Mouse (Mus musculus): Measurements from ENCODE around the gene Ptprk. TPM values are rescaled to one million over a fixed set of nuclear protein-coding genes. Genes with fewer than 3 reads are reported as not detected.

Gene Ptprk
- polyA plus RNA-seq, 1 experiment from 2014 or later = 22.3 TPM

DNA sequence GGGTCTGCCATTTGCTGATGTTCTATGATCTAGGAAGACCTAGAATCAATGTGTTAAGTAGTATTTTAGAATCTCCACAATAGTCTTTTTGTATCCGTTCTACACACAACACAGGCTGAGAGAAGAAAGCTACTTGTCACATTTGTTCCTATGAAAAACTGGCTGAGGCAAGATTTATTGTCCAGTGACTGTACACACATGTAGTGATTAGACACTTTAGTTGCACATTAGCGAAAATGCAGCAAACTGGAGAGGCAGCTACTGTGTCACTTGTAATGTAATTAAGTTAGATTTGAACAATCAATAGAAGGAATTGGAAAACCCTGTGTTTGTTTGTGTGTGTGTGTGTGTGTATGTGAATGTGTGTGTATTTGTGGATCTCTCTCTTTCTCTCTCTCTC lies 8.6 kb downstream of the Ptprk start:
- Histone ChIP-seq H3K4me1 (replicated peaks) (no peaks in the 10 kb centered on the region; the same call in 1 of the 2 replicates), H3K9ac (replicated peaks) (no peak overlapping the region), H3K27me3 (no peaks in the 10 kb centered on the region), H3K36me3 (no peaks in the 10 kb centered on the region), H3K9me3 (no peaks in the 10 kb centered on the region), H3K4me3 (replicated peaks) (no peak overlapping the region), H3K27ac (no peak overlapping the region), H3K4me2 (replicated peaks) (no peak overlapping the region)
- 83% methylated on average over 2 of the region's 2 CpGs for WGBS
- no peak for ATAC-seq

DNA sequence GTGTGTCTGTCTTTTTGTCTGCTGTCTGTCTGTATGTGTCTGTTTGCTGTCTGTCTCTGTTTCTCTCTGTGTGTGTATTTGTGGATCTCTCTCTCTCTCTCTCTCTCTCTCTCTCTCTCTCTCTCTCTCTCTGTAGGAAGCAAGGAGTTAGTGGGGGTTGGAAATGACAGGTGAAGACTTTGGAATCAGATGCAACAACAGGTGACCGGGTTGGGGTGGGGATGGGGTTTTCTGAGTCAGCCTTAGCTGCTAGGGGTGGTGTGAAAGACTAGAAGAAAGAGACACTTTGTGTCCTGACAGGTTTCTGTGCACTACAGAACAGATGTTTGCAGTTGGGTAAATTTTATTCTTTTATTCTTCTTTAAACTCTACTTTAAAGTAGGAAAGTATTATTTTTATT lies 9.0 kb downstream of the Ptprk start:
- ATAC-seq = no peak
- no peaks in the 10 kb centered on the region; the same call in 1 of the 2 replicates for H3K4me1 ChIP-seq (replicated peaks)
- 63% methylated on average over 1 of the region's 1 CpGs for WGBS
- no peaks in the 10 kb centered on the region for H3K27me3 ChIP-seq
- H3K36me3 ChIP-seq = no peaks in the 10 kb centered on the region
- H3K4me2 ChIP-seq (replicated peaks) = no peak overlapping the region
- no peak overlapping the region for H3K9ac ChIP-seq (replicated peaks)
- no peak overlapping the region for H3K27ac ChIP-seq
- no peak overlapping the region for H3K4me3 ChIP-seq (replicated peaks)
- no peaks in the 10 kb centered on the region for H3K9me3 ChIP-seq

GRCm38 (mm10) chr10:28087341-28087740 lies 12.7 kb downstream of the Ptprk start:
- 78% methylated on average over 6 of the region's 6 CpGs for WGBS
- Histone ChIP-seq H3K4me1 (replicated peaks) (no peaks in the 10 kb centered on the region), H3K36me3 (no peaks in the 10 kb centered on the region), H3K27ac (no peak overlapping the region), H3K4me2 (replicated peaks) (no peak overlapping the region), H3K4me3 (replicated peaks) (no peak overlapping the region), H3K9me3 (no peaks in the 10 kb centered on the region), H3K27me3 (no peaks in the 10 kb centered on the region), H3K9ac (replicated peaks) (no peak overlapping the region)
- ATAC-seq = no peak

GRCm38 (mm10) chr10:28087749-28088148 lies 13.1 kb downstream of the Ptprk start:
- Histone ChIP-seq H3K4me3 (replicated peaks) (no peak overlapping the region), H3K4me2 (replicated peaks) (no peak overlapping the region), H3K36me3 (no peaks in the 10 kb centered on the region), H3K9me3 (no peaks in the 10 kb centered on the region), H3K27ac (no peak overlapping the region), H3K4me1 (replicated peaks) (no peaks in the 10 kb centered on the region), H3K27me3 (no peaks in the 10 kb centered on the region), H3K9ac (replicated peaks) (no peak overlapping the region)
- no peak for ATAC-seq
- WGBS = 68% methylated on average over 3 of the region's 3 CpGs

DNA sequence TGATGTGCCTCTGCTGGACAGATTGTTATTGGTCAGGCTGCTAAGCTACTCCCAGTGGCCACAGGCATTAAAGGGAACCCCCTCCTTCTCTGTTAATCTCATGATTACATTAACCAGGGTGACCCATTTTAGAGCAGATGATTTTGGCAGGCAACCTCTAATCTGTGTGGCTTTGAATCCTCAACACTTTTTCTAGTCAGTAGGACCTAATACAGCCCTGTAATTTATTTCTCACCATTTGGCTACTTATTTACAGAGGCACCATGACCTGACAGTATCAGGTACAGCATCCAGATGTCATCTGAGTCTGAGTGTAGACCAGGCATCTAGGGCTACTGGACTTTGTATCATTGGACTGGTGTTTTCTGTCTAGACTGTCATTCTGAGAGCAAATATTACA lies 21.4 kb downstream of the Ptprk start:
- no peaks in the 10 kb centered on the region for H3K4me1 ChIP-seq (replicated peaks)
- H3K27ac ChIP-seq = no peak overlapping the region
- no peak overlapping the region for H3K9ac ChIP-seq (replicated peaks)
- no peak for ATAC-seq
- H3K27me3 ChIP-seq = no peaks in the 10 kb centered on the region
- H3K4me3 ChIP-seq (replicated peaks) = no peak overlapping the region
- H3K36me3 ChIP-seq = no peaks in the 10 kb centered on the region
- H3K9me3 ChIP-seq = no peaks in the 10 kb centered on the region
- H3K4me2 ChIP-seq (replicated peaks) = no peak overlapping the region

GRCm38 (mm10) chr10:28097637-28098036 lies 23.0 kb downstream of the Ptprk start:
- Histone ChIP-seq H3K27me3 (no peaks in the 10 kb centered on the region), H3K9ac (replicated peaks) (no peak overlapping the region), H3K4me3 (replicated peaks) (no peak overlapping the region), H3K4me2 (replicated peaks) (no peak overlapping the region), H3K9me3 (no peaks in the 10 kb centered on the region), H3K4me1 (replicated peaks) (no peaks in the 10 kb centered on the region), H3K36me3 (no peaks in the 10 kb centered on the region), H3K27ac (no peak overlapping the region)
- 68% methylated on average over 7 of the region's 7 CpGs for WGBS
- ATAC-seq = no peak

GRCm38 (mm10) chr10:28098923-28099322 lies 24.3 kb downstream of the Ptprk start:
- ATAC-seq = no peak
- Histone ChIP-seq H3K4me3 (replicated peaks) (no peak overlapping the region), H3K9ac (replicated peaks) (no peak overlapping the region), H3K9me3 (no peaks in the 10 kb centered on the region), H3K27ac (no peak overlapping the region), H3K27me3 (no peaks in the 10 kb centered on the region), H3K4me2 (replicated peaks) (no peak overlapping the region), H3K4me1 (replicated peaks) (no peaks in the 10 kb centered on the region), H3K36me3 (no peaks in the 10 kb centered on the region)
- 89% methylated on average over 2 of the region's 2 CpGs for WGBS

DNA sequence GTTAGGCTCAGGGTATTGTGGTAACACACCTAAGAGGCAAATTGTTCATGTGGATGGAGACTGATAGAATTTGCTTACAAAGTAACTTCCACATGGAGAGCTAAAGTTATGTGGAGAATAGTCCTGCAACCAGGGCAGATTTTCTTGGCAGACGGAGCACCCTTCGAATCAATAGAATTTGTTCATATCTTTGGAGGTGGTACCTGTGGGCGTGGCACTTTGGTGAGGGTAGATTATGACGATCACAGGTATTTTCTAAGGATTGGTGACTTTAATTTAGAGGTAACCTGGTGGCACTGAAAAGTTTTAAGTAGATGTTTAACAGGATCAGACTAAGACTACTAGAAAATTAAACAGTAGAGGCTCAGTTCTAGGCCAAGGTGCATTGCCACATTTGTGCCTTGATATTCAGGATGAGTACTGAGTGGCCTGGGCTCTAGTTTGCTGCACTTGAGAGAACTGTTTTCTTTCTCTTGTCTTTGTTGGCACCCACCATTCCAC lies 28.8 kb downstream of the Ptprk start:
- H3K27ac ChIP-seq = no peak overlapping the region
- WGBS = 96% methylated on average over 4 of the region's 4 CpGs

DNA sequence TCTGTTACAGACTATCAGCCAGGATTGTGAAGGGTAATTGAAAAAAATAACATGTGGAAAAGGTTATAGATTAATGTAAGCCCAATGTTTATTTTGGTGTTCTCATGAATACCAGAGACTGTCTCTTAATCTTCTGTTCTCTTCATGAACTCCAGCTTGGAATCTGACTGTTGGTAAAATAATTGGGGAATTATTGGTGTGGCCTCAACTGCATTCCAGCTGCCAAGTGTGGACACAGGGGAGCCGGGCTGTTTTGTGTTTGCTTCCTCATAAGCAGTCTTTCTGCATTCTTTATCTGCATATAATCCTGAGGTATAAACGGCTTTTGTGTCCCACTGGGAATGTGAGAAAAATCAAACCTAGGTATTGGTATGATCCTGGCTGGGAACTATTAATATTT lies 29.3 kb downstream of the Ptprk start:
- no peak for ATAC-seq

More for the DNA sequence above, 28.8 kb downstream of the Ptprk start:
- Histone ChIP-seq H3K4me1 (replicated peaks) (no peaks in the 10 kb centered on the region), H3K4me2 (replicated peaks) (no peak overlapping the region), H3K9me3 (no peaks in the 10 kb centered on the region), H3K36me3 (no peaks in the 10 kb centered on the region), H3K4me3 (replicated peaks) (no peak overlapping the region), H3K27me3 (no peaks in the 10 kb centered on the region), H3K9ac (replicated peaks) (no peak overlapping the region)
- no peak for ATAC-seq

DNA sequence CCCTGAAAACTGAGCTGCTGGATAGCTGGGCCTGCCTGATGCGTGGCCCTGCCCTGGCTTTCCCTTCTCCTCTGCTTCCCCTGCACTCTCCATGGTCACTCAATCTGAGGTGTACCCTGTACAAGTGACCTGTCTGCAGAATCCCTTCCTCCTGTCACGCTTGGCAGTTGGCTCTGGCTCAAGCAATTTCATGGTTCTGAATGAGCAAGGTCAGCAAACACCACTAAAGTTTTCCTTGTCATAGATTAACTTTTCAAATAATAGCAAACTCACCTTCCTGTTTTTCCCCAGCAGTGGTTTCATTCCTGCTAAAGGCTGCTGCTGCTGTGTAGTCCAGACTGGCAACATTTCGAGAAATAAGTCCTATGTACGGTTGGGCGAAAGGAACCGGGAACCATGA lies 30.6 kb downstream of the Ptprk start:
- H3K4me2 ChIP-seq (replicated peaks) = no peak overlapping the region
- H3K27me3 ChIP-seq = no peaks in the 10 kb centered on the region
- 79% methylated on average over 6 of the region's 6 CpGs for WGBS
- H3K9me3 ChIP-seq = no peaks in the 10 kb centered on the region
- no peak overlapping the region for H3K4me3 ChIP-seq (replicated peaks)
- H3K4me1 ChIP-seq (replicated peaks) = no peaks in the 10 kb centered on the region
- H3K27ac ChIP-seq = no peak overlapping the region
- H3K9ac ChIP-seq (replicated peaks) = no peak overlapping the region
- ATAC-seq = no peak
- H3K36me3 ChIP-seq = no peaks in the 10 kb centered on the region

More for the DNA sequence above, 29.3 kb downstream of the Ptprk start:
- Histone ChIP-seq H3K9me3 (no peaks in the 10 kb centered on the region), H3K4me2 (replicated peaks) (no peak overlapping the region), H3K36me3 (no peaks in the 10 kb centered on the region), H3K27ac (no peak overlapping the region), H3K27me3 (no peaks in the 10 kb centered on the region), H3K4me3 (replicated peaks) (no peak overlapping the region), H3K4me1 (replicated peaks) (no peaks in the 10 kb centered on the region), H3K9ac (replicated peaks) (no peak overlapping the region)
- 71% methylated on average over 2 of the region's 2 CpGs for WGBS

- H3K4me3 ChIP-seq (replicated peaks) = no peak overlapping the region
- H3K9me3 ChIP-seq = no peaks in the 10 kb centered on the region
- WGBS = 80% methylated on average over 8 of the region's 8 CpGs
- no peak overlapping the region for H3K4me2 ChIP-seq (replicated peaks)
- ATAC-seq = no peak
- H3K36me3 ChIP-seq = no peaks in the 10 kb centered on the region
- no peaks in the 10 kb centered on the region for H3K27me3 ChIP-seq
- H3K9ac ChIP-seq (replicated peaks) = no peak overlapping the region
- H3K27ac ChIP-seq = no peak overlapping the region
- no peaks in the 10 kb centered on the region for H3K4me1 ChIP-seq (replicated peaks)
Observed at GRCm38 (mm10) chr10:28112826-28113589, 38.4 kb downstream of the Ptprk start.

- no peaks in the 10 kb centered on the region for H3K4me1 ChIP-seq (replicated peaks)
- WGBS = 80% methylated on average over 3 of the region's 3 CpGs
- H3K4me3 ChIP-seq (replicated peaks) = no peak overlapping the region
- H3K36me3 ChIP-seq = no peaks in the 10 kb centered on the region
- H3K27ac ChIP-seq = no peak overlapping the region
- H3K9me3 ChIP-seq = no peaks in the 10 kb centered on the region
- ATAC-seq = no peak
- H3K4me2 ChIP-seq (replicated peaks) = no peak overlapping the region
- no peak overlapping the region for H3K9ac ChIP-seq (replicated peaks)
- no peaks in the 10 kb centered on the region for H3K27me3 ChIP-seq
Observed at GRCm38 (mm10) chr10:28113879-28114278, 39.3 kb downstream of the Ptprk start.

DNA sequence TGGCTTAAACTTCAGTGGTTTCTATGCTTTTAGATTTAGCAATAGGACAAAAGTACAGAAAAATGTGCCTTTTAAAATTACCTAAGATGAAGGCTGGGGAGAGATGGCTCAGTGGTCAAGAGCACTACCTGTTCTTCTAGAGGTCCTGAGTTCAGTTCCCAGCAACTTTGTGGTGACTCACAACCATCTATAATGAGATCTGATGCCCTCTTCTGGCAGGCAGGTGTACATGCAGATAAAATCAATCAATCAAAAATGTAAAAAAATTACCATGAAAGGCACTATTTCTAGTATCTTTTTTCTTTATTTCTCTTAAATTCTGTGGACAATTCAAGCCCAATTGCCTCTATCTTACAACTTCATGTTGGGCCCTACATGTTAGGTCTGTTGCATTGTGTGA lies 42.4 kb downstream of the Ptprk start:
- H3K9ac ChIP-seq (replicated peaks) = no peak overlapping the region

More for the DNA sequence above, 42.4 kb downstream of the Ptprk start:
- H3K27ac ChIP-seq = no peak overlapping the region
- H3K4me2 ChIP-seq (replicated peaks) = no peak overlapping the region
- H3K4me1 ChIP-seq (replicated peaks) = no peaks in the 10 kb centered on the region
- no peak for ATAC-seq
- H3K27me3 ChIP-seq = no peaks in the 10 kb centered on the region
- H3K4me3 ChIP-seq (replicated peaks) = no peak overlapping the region
- no peaks in the 10 kb centered on the region for H3K9me3 ChIP-seq
- H3K36me3 ChIP-seq = no peaks in the 10 kb centered on the region
